Mouse (Mus musculus): ENCODE data around the gene Rps24. TPM values are rescaled to one million over a fixed set of nuclear protein-coding genes. Genes with fewer than 3 reads are reported as not detected.

The Rps24 gene
- total RNA-seq, 2 experiments from 2014 or later, result 776 to 777 TPM

DNA sequence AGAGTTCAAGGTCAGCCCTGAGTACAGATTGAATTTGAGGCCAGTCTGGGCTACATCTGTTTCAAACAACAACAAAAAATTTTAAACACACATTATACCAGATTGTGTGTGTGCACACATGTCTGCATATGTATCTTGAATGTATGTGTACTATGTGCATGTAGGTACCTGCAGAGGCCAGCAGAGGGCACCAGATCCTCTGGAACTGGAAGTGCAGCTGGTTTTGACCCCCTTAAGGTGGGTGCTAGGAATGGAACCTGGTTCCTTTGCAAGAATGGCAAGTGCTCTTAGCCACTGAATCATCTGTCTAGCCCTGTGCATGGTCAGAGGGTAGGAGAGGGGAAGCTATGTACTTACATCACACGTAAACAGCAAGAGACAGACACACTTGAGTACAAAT, 23.3 kb downstream of the Rps24 start:
- no peak for DNase-seq (ENCODE audit: low spot score in 2 of 2)

DNA sequence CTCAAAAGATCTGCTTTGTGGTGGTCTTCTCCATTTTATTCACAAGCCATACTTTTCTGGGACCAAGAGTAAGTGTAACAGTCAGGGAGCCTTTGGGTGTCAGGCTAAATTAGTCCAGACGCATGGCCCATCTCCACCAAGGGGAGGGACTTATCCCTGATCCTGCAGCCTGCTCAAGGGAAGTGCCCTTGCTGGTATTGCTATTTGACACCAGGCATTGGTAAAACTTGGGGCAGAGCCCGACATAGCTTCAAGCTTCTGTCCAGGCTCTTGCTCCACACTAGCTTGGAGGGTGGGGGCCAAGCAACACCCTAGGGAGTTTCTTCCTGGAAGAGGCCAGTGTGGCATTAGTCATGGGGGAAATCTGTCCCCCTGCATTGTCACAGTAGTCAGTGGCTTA, 23.8 kb downstream of the Rps24 start:
- DNase-seq (ENCODE audit: low spot score in 2 of 2), result no peak

DNA sequence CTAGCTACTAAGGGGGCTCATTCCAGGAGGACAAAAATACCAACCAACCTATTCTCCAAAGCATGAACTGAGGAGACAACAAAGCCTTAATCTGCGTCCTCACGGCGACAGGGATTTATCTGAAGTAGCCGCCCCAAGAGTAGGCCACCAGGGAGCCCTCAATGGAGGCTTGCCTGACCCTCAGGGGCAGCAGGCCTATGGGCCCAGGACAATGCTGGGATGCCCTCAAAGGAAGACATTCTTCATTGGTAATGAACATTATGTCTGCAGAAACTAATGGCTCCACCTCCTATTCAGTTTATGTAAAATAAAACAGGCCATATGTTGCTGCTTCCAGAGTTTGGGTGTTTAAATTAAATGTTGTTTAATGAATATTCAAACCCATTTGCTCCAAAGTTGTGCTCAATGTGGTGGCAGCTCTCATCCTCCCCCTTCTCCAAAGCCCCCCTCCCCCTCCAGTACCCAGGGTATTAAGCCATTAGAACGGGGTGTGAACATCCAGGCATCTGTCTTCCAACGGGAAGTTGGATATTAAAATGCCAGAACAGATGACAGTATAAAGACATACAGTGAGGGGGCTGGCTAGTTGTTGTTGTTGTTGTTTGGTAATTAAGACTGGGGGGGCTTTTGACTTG, 25.7 kb downstream of the Rps24 start:
- DNase-seq (ENCODE audit: low spot score in 2 of 2), result no peak

DNA sequence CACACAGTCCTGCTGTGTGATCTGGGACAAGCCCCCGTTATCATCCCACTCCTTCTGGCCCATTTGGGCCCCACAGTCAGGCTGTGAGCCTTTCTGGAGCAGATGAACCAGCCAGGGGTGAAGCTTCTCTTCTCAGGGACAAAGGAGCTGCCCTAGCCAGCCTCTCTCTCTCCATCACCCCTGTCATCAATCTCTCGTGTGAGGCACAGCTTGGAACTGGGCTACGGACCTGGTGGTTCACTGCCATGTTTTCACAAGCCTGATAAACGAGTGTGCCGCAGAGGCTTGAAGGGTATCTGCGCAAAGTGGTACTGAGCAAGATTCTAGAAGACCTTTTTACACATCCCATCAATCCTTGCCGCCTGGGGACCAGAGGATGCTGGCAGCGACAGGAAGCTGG, 34.7 kb downstream of the Rps24 start:
- DNase-seq (ENCODE audit: low spot score in 2 of 2), result no peak

DNA sequence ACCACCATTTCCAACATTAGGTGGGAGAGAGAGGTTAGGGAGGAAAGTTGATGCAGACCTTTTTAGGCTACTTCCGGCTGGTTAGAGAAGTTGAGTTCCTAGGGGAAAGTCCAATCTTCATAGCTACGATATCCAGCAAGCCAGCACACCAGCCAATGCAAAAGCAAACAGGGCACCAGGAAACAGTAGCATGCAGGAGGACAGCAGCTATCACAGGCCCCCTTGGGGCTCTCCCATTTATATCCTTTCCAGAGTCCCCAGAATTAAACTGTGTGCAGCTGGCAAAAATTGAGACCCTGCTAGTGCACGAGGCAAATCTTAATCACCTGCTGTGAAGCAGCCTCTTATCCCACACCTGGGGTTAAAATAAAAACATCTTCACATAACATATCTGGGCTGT, 38.2 kb downstream of the Rps24 start:
- no peak for DNase-seq (ENCODE audit: low spot score in 2 of 2)

DNA sequence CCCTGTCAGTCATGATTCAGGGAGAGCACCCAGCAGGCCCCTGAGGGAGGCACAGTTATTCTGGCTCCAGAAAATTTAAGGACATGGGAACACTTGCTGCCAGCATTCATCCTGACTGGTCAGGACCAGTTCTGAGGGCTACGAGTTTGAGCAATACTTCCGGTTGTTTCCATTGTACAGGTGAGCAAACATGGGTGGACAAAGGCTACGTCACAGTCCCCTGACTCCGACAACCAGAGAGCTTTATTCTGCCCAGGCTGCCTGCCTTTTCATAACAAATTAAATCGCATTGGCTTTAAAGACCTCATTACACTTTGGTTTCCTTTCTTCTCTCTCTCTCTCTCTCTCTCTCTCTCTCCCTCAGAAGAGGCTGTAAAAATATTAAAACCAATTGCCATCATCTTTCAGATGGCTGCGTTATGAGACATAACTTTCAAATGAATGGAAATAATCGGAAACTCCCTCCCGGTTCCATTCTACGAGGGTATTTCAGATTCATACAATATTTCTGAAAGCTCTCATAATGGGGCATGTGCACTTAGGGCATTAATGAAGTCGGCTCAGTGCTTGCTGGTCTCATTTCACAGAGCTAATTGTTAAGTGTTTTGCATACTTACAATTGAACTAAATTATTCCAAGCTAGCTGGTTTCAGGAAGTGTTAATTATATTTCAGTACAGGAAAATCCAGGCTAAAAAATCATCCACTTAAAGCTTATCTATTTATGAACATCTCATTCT, 38.9 kb downstream of the Rps24 start:
- DNase-seq (ENCODE audit: low spot score in 2 of 2), result no peak

DNA sequence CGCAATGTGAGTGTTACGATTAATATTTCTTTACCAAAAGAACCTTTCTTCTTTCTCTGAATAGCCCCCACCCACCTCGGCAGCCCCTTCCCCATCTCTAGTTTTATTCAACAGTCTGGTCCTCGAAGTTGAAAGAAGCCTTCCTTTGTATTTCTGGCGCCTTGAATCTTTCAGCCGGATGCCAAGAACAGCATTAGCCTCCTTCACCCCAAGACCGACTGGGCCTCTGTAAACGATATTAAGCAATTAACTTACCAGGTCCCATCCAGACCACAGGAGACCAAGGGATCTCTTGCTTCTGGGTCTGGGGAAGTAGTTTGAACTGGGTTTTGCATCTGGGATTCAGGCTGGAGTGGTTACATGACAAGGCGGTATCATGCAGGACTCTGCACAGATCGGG, 39.5 kb downstream of the Rps24 start:
- no peak for DNase-seq (ENCODE audit: low spot score in 2 of 2)

DNA sequence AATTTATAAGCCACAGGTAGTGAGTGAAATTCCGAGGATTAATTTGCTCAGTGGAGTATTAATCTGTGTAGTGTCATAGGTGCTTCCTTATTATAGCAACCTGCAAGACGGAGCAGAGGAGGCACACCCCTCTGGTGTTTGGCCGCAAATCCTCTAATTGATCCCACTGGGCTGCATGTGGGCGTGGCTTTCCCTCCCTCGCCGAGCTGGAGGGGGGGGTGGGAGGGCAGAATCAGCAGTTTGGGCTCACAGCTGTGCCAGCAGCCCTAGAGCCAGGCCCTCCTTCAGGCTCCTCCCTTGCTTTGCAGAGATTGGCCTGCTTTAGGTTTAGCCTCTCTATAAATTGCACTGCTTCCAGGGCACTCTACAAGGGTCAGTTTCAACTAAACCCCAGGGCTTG, 43.3 kb downstream of the Rps24 start:
- no peak for DNase-seq (ENCODE audit: low spot score in 2 of 2)

DNA sequence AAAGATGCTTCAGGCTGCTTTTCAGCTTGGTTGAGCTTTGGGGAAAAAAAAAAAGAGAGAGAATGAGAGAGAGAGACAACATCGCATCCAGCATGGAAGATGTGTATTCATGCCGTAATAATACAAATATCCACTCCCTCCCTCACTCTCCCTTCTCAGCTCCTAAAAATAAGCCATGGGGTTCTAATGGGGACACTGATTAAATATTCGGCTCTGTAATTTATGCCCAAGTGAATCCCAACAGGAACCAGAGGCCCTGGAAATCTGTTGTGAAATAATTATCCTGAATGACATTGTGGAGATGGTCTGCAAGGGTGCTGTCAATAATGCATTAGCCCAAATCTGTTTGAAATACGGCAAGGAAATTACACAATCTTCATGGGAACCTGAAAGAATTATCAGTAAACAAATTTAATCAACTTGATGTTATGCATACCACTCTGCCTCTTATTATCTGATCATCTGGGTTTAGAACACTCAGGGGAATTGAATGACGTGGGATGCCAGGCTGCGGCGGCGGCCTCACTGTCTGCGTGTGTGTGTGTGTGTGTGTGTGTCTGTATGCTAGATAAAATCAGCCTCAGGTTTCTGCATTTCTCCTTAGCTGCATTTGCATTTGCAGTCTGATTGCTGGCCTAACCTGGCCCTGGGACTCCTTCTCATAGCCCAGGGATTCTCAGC, 48.1 kb downstream of the Rps24 start:
- DNase-seq (ENCODE audit: low spot score in 2 of 2), result no peak

DNA sequence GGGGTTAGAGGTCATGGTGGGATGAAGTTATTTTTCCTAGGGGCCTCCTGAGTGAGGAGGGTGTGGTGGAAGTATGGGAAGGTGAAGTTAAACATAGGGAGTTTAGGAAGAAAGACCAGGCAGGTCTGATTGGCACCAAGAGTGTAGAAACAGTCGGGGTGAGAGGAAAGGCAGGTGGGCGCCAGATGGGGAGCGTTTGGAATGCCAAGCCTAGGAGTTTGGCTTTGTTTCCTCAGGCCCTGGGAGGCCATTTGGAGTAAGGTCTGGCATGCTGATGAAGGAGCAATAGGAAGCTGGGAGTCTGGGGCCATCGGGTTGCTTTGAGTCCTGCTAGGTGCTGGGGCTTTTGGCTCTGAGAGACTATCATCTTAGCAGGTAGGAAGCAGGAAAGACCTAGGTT, 56.0 kb downstream of the Rps24 start:
- DNase-seq (ENCODE audit: low spot score in 2 of 2), result no peak

DNA sequence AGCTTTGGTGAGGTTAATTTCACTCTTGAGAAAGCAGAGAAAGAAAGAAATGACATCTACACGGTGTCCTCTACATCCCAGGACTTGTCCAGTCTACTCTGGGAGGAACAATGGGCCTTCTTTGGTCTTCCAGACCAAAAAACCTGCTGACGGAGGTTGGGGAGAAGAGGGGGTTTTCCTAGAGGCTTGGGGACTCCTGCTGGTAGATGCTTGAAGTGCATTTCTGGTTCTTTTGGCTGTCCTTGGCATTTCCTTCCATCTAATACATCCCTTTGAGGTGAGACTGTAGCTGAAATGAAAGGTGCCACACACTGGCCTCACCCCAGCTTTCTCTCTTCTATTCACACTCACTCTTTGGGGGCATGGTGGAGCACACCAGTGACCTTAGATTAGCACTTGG, 57.1 kb downstream of the Rps24 start:
- peak in 1 of 2 experiments; percentile 43 for DNase-seq (ENCODE audit: low spot score in 2 of 2)

Other genes with a start within 250 kb of the Rps24 start
- 10 to 100 TPM; 33.5 to 35.9 TPM for gene Dlg5, start 241.2 kb upstream of the Rps24 start, total RNA-seq (2021)
- not detected for gene E330034G19Rik, start 193.9 kb upstream of the Rps24 start, total RNA-seq (2021)
- 10 to 100 TPM; 31.7 to 35.0 TPM for gene Polr3a, start 67 bp upstream of the Rps24 start, total RNA-seq (2021)